Mouse (Mus musculus) lung, adult 2 months (tissue): Measurements from ENCODE around the gene Myh3. TPM values are rescaled to one million over a fixed set of nuclear protein-coding genes. Genes with fewer than 3 reads are reported as not detected.

ENCODE experiments used
- DNase-seq: peaks from one replicate; pipeline ENCODE4 v3.0.0; 2022
- H3K4me1 ChIP-seq: fragments of 200-500 bp; 2 replicates; pipeline ENCODE4 v1.6.1; 2011; ENCODE audit warnings: low read length; ENCODE audit not compliant: control insufficient read depth, insufficient read depth
- H3K4me3 ChIP-seq: fragments of 200-500 bp; replicated peaks from 2 replicates; pipeline ENCODE3; 2011; ENCODE audit warnings: low read depth, mild to moderate bottlenecking, control low read depth, low read length; ENCODE audit errors: extremely low read depth
- CTCF ChIP-seq: fragments of 200-500 bp; IDR thresholded peaks from 2 replicates; pipeline ENCODE4 v1.5.1; 2011; ENCODE audit warnings: mild to moderate bottlenecking, low read length, control low read depth; ENCODE audit not compliant: insufficient read depth
- POLR2A ChIP-seq: fragments of 200-500 bp; IDR thresholded peaks from 2 replicates; pipeline ENCODE4 v1.6.1; 2011; ENCODE audit warnings: low read depth, mild to moderate bottlenecking, control low read depth, low read length, borderline replicate concordance; ENCODE audit errors: extremely low read depth
- WGBS: fragments of 180-500 bp; shearing (Covaris S2); methylation state at CpG from one replicate; pipeline ENCODE4 v1.1.7; 2018; 5-methylcytosine and 5-hydroxymethylcytosine counted together
- polyA plus RNA-seq: library from polyadenylated mRNA; depleted of rRNA; stranded (reverse); fragments of >200 nt; gene quantifications from 2 replicates; pipeline ENCODE4 v1.2.3, GENCODE M21; 2012; rRNA removed

The Myh3 gene
- 0.08 TPM in 1 of 2 replicates, not detected in the other for polyA plus RNA-seq

GRCm38 (mm10) chr11:67078000-67078399 lies at the start of gene Myh3:
Gene Myh3, plus strand, starts transcription at chr11:67078300.
- no peak for DNase-seq
- H3K4me1 ChIP-seq = no peaks in the 10 kb centered on the region
- WGBS = 80% methylated on average over 5 of the region's 5 CpGs
- TF ChIP-seq CTCF = no peak
- H3K4me3 ChIP-seq = no peak within 1 kb of the TSS

- no peak for TF ChIP-seq POLR2A
- 47% methylated on average over 16 of the region's 16 CpGs for WGBS
- no peak for DNase-seq
- no peak overlapping the region for H3K4me3 ChIP-seq
- H3K4me1 ChIP-seq = no peaks in the 10 kb centered on the region
Measured at GRCm38 (mm10) chr11:67030904-67031602, 47.0 kb upstream of the Myh3 start.

GRCm38 (mm10) chr11:67031603-67031915 lies 46.5 kb upstream of the Myh3 start:
- Histone ChIP-seq H3K4me3 (no peak overlapping the region), H3K4me1 (no peaks in the 10 kb centered on the region)
- no peak for DNase-seq
- no peak for TF ChIP-seq POLR2A
- no peak for TF ChIP-seq CTCF
- WGBS = 62% methylated on average over 2 of the region's 2 CpGs

- no peak overlapping the region for H3K4me3 ChIP-seq
- WGBS = 58% methylated on average over 4 of the region's 4 CpGs
- TF ChIP-seq POLR2A = no peak
- TF ChIP-seq CTCF = no peak
- peak; percentile 38 for DNase-seq
- no peaks in the 10 kb centered on the region for H3K4me1 ChIP-seq
Measured at GRCm38 (mm10) chr11:67034775-67035485, 43.2 kb upstream of the Myh3 start.

GRCm38 (mm10) chr11:67036229-67036628 lies 41.9 kb upstream of the Myh3 start:
- no peak for TF ChIP-seq CTCF
- TF ChIP-seq POLR2A = no peak
- no peak for DNase-seq
- H3K4me1 ChIP-seq = no peaks in the 10 kb centered on the region
- WGBS = 87% methylated on average over 6 of the region's 6 CpGs
- H3K4me3 ChIP-seq = no peak overlapping the region

GRCm38 (mm10) chr11:67036892-67037291 lies 41.2 kb upstream of the Myh3 start:
- Histone ChIP-seq H3K4me3 (no peak overlapping the region), H3K4me1 (no peaks in the 10 kb centered on the region)
- DNase-seq = no peak
- TF ChIP-seq POLR2A (no peak), CTCF (no peak)
- 90% methylated on average over 9 of the region's 9 CpGs for WGBS

GRCm38 (mm10) chr11:67039799-67040198 lies 38.3 kb upstream of the Myh3 start:
- Histone ChIP-seq H3K4me1 (no peaks in the 10 kb centered on the region), H3K4me3 (no peak overlapping the region)
- WGBS = 90% methylated on average over 3 of the region's 3 CpGs
- TF ChIP-seq CTCF (0 out of 2 replicates have a peak, but pooled peaks have one; percentile 10), POLR2A (no peak)
- no peak for DNase-seq

GRCm38 (mm10) chr11:67040483-67040882 lies 37.6 kb upstream of the Myh3 start:
- Histone ChIP-seq H3K4me1 (peaks cover 4% of the 10 kb centered on the region; the same call in 1 of the 2 replicates), H3K4me3 (no peak overlapping the region)
- WGBS = 92% methylated on average over 6 of the region's 6 CpGs
- no peak for TF ChIP-seq CTCF
- TF ChIP-seq POLR2A = no peak
- no peak for DNase-seq

GRCm38 (mm10) chr11:67043007-67043406 lies 35.1 kb upstream of the Myh3 start:
- WGBS = 63% methylated on average over 8 of the region's 8 CpGs

GRCm38 (mm10) chr11:67044959-67045358 lies 33.1 kb upstream of the Myh3 start:
- no peak for DNase-seq
- no peak overlapping the region for H3K4me3 ChIP-seq
- no peak for TF ChIP-seq CTCF
- no peak; the same call in 1 of the 2 replicates for TF ChIP-seq POLR2A
- WGBS = 63% methylated on average over 6 of the region's 6 CpGs
- peaks cover 6% of the 10 kb centered on the region; the same call in 1 of the 2 replicates for H3K4me1 ChIP-seq

More at GRCm38 (mm10) chr11:67043007-67043406, 35.1 kb upstream of the Myh3 start:
- Histone ChIP-seq H3K4me3 (no peak overlapping the region), H3K4me1 (peaks cover 6% of the 10 kb centered on the region; the same call in 1 of the 2 replicates)
- no peak for DNase-seq
- TF ChIP-seq CTCF (no peak), POLR2A (no peak)
